Mouse (Mus musculus) bone marrow, adult 2 months (tissue): ENCODE results near the gene Gm3453.
"Not testable (repeated sequence)": the region's sequence is repeated elsewhere in the genome, so short reads cannot be mapped to it uniquely, and the experiment has no call there.

Experiments used
- CTCF ChIP-seq: fragments of 200-500 bp; IDR thresholded peaks from 2 replicates; pipeline ENCODE4 v1.5.1; 2011; ENCODE audit warnings: low read length, control low read depth; ENCODE audit not compliant: control insufficient read depth, insufficient read depth
- POLR2A ChIP-seq: fragments of 200-500 bp; IDR thresholded peaks from 2 replicates; pipeline ENCODE4 v1.6.1; 2011; ENCODE audit warnings: low read depth, mild to moderate bottlenecking, control low read depth, low read length, borderline replicate concordance; ENCODE audit not compliant: control insufficient read depth

- TF ChIP-seq CTCF, POLR2A: not testable (repeated sequence)
Observed at GRCm38 (mm10) chr14:5987136-5987535, 8.2 kb upstream of the Gm3453 start.
